Mouse (Mus musculus): Measurements from ENCODE around the gene Ern1.

Gene Ern1

DNA sequence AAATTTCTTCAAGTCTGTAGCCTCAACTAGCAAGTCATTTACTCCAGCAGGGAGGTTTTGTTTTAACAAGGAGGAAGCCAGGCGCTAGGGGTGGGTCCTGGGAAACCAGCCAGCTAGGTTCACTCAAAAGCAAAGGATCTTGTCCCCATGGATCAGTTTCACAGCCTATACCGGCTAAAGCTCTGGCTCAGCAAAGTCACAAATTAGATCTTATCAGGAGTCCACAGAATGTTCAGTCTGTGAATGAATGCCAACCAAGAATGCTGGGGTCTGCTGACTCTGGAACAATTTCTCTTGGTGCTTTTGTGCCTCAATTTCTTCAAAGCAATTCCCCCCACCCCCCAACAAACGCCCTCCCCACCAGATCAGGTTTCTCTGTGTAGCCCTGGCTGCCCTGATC is 98.0 kb downstream of the Ern1 start:
- peak; percentile 61 for DNase-seq (ENCODE audit: low spot score)

DNA sequence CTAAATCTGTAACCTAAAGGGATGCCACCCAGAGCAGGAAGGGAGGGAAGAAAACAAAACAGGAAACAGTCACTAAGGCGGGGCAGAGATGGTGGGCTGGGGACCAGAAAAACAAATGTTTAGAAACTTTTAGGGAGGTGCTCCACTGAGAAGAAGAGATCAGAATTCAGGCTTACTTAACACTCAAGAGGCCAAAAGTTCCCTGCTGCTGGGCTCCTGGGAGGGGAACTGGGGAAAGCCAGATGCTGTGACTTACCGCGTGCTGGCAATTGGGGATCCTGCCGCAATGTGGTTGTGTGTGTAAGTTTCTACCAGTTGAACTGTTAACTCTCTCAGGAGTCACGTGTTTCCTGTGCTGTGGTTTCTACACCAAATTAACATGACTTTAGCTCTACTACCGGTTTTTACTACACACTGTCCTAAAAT is 99.8 kb downstream of the Ern1 start, which contains the start of gene Icam2:
TSS of gene Icam2 (minus strand) at position 285 of the 426 bp plus-strand sequence.
- DNase-seq (ENCODE audit: low spot score) = no peak

DNA sequence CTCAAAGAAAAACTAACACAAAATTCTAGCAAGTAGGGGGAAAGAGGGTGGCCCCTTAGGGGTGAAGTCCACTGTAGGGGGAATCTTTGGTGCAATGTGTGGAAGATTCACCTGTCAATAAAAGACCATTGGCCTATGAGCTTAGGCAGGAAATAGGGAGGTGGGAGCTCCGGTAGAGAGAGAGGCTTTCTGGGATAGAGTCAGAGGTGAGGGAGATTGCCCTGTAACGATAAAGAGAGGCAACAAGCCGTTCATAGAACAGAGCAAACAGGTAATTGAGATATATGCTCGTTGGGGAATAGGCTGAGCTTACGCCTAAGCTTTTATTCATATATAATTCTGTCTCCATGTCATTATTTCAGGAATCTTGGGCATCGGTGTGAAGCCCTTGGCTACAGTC is 100.6 kb downstream of the Ern1 start:
- DNase-seq (ENCODE audit: low spot score) = no peak

DNA sequence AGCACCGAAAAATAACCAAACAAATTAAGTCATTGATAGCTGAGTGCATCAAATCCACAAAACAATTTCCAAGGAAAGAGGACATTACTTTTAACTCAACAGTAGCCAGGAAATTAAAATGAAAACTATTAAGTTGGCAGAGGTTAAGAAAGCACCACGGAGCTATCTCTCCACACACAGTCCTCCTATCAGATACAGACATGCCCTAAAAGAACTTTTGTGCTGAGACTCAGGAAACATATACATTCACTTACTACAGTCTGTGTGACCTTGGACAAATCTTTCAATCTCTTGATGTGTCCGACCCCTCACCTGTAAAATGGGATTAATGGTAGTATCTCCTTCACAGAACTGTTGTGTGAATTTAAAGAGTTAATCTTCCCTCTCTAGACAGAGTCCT is 101.2 kb downstream of the Ern1 start:
- no peak for DNase-seq (ENCODE audit: low spot score)

DNA sequence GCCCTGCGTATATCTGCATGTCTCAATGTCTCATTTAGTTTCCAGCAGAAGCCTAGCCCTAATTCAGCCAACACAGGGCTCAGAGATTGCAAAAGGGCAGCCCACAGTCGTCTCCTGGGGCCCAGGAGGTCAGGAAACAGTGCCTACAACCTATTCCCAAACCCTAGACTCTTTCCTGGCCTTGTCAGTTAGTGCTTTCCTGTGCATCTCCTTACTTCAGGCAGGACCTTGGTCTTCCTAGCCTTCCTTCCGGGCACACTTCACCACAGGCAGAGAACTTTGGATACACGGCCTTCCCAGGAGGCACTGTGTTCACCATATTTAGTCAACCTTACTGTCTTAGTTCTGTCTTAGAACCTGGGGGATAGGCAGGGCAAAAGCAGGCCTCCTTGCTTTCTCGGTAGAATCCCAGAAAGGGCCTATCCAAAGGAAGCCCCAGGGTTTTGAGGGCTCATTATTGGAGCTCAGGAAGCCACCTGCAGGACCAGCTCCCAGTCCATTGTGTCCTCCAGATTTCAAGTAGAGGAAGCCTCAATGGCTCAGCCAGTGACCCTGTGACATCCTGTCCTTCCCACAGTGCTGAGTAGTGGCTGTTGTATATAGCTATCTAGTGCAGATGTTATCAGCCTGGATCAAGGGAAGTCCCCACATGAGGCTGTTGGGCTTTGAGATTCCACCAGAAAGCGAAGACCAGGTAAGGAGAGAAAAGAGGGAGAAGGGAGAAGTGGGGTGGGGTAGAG is 104.4 kb downstream of the Ern1 start:
- DNase-seq (ENCODE audit: low spot score) = no peak

DNA sequence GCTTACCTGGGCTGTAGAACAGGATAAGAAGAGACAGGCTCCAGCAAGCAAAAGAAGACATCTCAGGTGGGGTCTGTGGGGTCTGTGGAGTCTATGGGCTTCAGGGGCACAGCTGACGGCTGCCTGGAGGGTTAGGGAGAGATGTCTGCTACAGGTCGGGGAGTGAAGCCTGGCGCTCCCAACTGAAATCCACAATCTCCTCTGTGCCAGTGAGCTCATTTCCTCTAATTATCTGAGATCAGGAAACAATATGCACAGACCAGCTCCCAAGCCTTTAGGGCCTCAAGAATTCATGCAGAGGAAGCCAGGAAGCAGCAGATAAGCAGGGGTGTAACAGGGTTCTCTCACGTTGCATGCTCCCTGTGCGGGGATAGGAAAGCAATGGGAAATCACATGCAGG is 105.2 kb downstream of the Ern1 start:
- DNase-seq (ENCODE audit: low spot score) = peak; percentile 54

DNA sequence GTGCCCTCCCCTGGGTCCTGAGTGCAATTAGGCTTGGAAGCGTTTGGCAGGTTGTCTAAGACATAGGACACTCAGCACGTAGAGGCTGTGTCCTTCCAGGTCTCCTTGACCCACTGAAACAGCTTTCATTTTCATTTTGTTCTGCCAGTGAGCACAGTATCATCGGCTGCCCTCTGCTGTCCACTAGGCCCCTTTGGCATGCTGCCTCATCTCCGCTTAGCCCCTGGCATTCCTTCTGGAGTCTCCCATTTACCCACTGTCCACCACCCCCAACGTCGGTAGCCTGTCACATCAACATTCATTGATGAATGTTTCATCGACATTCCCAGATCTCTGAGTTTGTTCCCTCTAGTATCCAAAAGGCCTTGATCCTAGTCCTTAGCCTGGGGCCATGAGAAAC is 105.8 kb downstream of the Ern1 start:
- DNase-seq (ENCODE audit: low spot score) = peak; percentile 83

DNA sequence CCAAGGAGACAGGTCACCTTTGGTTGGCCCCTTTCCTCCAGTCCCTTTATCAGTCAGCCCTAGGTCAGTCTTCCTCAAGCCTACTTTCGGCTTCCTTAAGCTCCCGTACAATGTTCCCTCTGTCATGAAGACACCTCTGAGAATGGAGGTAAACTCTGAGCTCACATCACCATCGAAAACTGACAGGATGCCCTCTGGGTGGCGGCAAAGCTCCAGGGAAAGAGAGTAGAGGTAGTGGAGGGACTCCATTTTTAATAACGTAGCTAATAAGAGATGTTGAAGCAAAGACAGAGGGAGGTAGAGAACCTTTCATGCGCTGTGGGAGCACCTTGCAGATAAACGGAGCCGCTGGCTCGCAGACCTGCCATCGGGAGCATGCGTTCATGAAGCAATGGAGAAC is 106.6 kb downstream of the Ern1 start:
- DNase-seq (ENCODE audit: low spot score) = peak; percentile 73

DNA sequence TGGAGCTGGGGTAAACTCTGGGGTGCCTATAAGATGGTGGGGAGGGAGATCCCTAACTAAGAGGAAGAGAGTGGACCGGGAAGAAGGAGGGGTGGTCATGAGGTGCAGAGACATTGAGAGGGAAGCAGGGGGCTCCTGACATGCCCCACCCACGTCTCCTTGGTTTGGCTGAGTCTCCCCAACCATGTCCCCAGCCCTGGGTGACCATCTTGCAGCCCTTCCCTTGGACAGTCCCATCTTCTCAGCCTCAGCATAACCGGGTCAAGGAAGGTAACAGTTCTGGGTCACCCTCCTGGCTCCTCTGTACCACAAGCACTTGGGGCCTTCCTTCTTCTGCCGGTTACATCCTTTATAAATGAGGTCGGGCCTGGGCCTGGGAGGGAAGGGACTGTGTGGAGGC is 112.7 kb downstream of the Ern1 start:
- no peak for DNase-seq (ENCODE audit: low spot score)

DNA sequence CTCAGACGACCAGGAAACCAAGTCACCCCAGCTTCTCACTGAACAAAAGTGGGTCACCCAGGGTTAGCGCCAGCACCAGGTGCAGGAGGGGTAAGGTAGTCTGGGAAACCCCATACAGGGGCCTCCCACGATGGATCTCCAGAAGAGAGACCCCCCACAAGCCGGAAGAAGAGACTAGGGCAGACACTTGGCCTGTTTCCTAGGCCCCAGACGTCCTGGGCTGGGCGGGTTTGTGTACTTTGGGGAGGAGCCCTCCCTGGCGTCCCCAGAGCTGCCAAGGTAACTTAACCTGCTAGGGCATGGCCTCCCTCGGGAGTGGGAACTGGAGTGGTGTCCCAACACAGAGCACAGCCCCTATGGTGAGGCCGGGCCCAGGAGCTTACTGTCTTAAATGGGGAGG is 113.1 kb downstream of the Ern1 start:
- DNase-seq (ENCODE audit: low spot score) = no peak

DNA sequence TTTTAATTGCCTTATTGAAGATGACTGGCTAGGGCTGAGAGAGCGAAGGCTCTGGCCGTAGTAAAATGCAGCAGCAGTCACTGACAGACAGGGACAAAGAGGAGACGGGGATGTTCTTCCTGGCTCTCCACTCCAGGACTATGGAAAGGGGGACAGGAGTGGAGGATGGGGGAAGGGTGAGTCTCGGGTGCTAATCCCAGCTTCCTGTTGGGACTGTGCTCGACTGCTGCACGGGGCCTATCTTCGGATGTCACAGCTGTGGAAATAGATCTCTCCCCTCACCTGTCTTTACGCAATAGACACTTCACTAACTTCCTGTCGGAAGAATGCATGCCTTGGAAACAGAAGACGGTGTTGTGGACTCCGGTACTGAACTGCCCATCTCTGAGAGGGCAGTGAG is 113.7 kb downstream of the Ern1 start:
- DNase-seq (ENCODE audit: low spot score) = no peak

DNA sequence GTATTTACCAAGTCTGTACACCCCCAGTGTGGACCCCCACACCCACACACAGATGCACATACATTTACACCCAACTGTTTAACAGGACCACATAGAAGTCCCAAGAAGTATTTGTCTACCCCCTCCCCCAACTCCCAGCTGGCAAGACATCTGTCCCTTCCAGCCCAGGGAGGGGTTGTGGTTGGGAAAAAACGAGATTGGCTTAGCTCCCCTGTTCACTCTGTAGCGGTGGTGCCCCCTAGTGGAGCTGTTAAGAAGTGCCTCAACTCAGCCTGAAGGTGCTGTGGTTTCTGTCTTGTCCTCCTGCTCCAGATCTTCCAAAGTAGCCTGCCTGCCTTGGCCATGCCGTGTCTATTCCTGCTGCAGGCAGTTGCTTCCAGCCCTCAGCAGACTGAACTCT is 121.3 kb downstream of the Ern1 start:
- DNase-seq (ENCODE audit: low spot score) = peak; percentile 79

DNA sequence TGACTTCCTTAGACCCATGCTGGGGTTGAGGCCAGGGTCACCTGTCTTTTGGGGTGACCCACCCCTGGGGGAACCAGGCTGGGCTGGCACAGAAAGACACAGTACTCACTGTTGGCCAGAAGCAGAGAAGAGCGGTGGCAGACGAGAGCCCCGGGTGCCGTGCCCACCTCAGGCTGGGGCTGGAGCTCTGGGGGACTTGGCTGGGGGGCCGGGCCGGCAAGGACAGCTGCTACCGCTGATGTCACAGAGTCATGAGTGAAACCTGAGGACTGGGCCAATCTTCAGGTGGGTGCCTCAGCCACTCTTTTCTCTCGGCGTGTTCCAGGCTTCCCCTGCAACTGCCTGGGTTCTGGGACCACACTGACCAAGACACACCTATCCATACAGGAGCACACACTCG is 122.3 kb downstream of the Ern1 start, which contains the start of gene Prr29:
TSS of gene Prr29 (plus strand) at position 107 of the 400 bp plus-strand sequence.
- DNase-seq (ENCODE audit: low spot score) = no peak

DNA sequence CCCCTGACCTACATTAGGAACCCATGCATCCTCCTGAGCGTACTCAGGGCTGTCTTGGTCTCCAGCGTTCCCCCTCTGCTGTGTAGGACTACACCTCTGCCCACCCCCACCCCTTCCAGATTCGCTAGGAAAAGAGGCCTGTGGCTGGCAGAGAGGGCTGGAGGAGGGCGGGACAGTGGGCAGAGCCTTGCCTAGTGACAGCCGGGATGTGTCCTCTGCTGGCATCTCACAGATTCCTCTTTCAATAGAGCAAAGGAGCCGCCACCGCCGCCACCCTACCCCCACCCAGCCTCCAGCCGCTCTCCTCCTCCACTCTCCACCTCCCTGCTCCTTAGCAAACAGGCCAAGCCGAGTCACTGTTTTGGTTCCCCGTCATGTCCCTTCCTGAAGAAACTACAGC is 122.9 kb downstream of the Ern1 start:
- DNase-seq (ENCODE audit: low spot score) = no peak

DNA sequence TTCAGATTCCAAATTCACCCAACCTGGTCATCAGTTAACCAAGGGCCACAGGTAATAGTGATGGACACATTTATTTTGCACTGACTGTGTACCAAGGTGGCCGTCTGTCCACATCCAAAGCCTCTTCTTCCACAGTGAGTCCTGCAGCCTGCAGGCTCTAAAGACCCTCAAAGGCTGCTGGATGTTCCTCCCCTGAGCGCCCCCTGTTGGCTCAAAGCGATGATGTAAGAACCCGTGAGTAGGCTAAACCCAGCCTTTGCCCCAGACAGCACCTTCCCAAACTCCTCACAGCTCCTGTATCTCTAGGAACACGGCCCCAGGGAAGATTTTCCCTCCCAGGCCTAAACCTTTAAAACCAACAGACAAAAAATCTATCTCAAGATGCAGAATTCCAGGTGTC is 128.3 kb downstream of the Ern1 start:
- no peak for DNase-seq (ENCODE audit: low spot score)

DNA sequence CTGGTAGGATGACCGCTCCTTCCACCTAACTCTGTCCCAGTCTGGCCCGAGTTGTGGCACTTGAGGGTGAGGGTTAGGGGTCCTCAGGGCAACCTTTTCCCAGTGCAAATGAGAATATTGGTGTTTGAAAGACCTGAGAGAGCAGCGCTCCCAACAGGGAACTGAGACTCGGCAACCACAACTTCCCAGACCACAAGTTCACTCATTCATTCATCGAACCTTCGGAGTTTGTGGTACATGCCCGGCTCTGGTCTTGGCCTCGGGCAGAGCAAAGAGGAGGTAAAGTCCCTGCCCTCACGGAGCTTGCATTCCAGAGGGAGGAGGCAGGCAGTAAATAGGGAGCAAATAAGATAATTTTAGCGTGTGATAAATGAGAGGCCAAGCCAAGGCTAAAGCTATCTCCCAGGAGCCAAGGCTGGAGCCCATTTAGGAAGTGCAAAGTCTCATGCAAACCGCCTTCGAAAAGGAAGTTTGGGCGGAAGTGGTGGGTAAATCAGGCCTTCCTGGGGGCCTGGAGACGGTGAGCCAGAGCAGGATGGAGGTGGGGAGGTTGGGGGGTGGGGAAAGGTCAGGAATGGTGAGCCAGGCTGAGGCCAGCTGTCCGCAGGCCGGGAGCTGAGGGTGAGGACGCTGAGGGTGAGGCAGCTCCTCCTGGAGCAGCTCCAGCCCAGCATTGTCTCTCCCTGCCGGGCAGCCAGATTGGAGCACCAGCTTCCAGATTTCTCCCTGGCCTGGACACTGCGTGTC is 132.1 kb downstream of the Ern1 start:
- DNase-seq (ENCODE audit: low spot score) = no peak

DNA sequence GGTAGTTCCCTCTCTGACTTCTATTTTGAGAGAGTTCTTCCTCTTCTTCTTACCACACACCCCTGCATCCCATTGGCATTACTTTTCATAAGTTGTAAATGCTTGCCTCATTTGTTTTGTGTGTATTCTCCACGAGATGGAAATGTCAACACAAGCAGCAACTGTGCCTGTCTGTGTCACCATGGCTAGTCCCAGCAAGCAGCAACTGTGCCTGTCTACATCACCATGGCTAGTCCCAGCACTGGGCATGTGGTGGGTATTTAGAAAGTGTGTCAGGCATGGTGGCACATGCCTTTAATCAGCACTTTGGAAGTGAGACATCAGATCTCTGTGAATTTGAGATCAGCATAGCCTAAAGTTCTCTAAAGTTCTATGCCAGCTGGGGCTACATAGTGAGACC is 133.5 kb downstream of the Ern1 start:
- DNase-seq (ENCODE audit: low spot score) = no peak

DNA sequence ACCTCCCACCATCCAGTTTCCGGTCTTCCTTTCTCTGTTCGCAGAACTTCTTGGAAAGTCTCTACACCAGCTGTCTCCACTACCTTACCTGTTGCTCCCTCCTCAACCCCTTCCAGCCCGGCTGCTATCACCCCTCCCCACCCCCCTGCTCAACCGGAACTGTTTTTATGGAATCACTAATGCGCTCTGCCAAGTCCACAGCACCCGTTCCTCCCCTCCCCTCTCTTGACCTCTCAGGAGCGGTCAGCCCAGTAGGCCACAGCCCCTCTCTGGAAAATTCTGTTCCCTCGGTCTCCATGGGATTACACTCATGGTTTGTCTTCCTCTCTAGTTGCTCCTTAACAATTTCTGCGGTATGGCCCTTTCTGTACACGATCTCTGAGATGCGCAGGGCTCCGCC is 134.5 kb downstream of the Ern1 start, which contains the start of gene Scn4a:
TSS of gene Scn4a (minus strand) at position 101 of the 400 bp plus-strand sequence.
- no peak for DNase-seq (ENCODE audit: low spot score)

DNA sequence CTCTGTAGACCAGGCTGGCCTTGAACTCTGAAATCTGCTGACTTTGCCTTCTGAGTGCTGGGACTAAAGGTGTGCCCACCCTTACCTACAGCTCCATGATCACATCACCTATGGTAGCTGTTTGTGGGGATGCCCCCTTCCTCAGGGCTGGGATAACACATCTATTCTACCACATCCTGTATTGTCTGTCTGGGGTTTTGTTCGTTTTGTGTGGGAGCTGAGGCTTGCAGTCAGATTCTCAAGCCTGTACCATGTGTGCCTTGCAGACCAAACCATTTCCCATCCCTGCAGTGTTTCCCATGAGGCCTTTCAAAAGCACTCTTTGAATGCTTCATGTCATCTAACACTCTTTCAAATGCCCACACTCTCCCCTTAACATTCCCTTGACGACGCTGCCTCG is 135.7 kb downstream of the Ern1 start:
- no peak for DNase-seq (ENCODE audit: low spot score)

DNA sequence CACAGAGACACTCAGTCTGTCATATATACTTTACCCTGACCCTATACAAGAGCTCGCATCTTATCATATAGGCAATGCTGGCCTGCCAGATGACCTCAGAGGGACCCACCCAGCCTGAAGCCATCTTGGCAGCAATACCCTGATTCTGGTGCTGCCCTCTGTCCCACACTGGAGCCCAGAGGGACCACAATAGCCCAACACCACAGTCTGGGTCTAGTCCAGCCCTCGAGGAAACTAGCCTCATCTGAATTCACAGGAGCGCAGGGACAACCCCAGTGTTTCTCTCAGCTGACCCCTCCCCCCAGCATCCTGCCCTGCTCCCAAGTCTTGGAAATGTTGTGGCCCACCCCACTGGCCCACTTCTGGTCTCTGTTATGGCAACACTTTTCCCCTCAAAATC is 136.4 kb downstream of the Ern1 start:
- peak; percentile 36 for DNase-seq (ENCODE audit: low spot score)

DNA sequence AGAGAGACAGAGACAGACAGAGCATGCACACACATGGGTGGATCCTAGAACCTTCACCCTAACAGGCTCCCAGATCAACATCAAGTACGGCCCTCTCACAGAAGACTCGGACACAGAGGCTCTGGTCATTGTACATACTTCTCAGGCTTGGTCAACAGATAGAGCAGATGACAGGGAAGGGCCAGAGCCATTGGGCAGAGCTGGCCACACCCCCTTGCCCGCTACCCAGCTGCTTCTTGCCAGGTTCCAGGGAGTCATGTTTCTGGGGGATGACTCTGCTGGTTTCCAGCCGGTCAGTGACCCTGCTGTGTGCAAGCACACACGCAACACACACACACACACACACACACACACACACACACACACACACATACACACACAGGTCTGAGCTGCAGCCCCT is 136.8 kb downstream of the Ern1 start:
- peak; percentile 74 for DNase-seq (ENCODE audit: low spot score)

DNA sequence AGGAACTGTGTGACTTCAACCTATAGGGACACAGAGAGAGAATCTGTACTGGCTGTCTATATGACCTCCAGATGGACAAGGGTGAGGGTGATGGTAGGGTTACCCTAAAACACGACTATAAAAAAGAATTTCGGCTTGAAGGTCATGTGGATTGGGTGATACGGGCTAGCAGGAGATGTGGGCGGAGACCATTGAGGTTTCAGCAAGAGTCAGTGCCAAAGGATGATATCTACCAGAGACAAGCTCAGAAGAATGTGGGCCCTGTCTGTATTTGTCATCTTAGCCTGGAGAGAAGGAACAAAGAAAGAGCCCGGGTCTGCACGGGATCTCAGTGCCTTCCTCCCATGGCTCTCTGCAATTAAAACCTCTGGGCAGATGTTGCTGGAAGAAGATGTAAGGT is 137.9 kb downstream of the Ern1 start:
- DNase-seq (ENCODE audit: low spot score) = no peak

DNA sequence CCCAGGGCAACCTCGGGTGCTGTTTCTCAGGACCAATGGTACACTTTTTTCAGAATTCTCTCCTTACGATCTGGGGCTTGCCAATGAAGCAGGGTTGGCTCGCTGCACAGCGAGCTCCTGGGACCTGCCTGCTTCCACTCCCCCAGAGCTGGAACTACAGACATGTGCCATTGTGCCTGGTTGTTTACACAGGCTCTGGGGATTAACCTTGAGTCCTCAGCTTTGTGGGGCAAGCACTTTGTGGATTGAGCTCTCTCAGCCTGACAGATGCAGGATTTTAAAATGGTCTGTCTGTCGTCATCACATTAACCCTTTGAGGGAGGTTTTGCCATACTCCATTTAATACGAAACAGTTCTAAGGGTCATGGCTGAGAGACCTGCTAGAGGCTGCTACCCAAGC is 142.7 kb downstream of the Ern1 start:
- no peak for DNase-seq (ENCODE audit: low spot score)
